Mouse (Mus musculus): ENCODE measurements around the gene Mdga2.

DNA sequence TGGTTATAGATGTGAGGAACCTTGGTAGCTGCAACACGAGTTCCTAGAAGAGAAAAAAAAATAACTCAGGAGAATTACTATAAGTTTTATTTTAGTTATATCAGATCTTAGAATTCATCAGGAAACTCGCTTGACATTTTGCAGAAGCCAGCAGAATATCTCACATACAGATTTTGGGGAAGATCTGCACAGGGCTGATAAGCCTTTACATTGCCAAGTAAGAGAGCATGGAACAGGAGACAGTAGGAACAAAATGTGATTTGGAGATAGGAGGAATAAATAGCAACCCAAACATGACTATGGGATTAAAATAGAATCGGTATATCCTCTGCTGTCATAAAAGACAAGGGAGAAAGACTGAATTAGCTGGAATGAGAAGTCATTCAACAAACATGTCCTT lies 602.4 kb downstream of the Mdga2 start:
- TF ChIP-seq GATA1 (IDR thresholded peaks at IDR 0.05; ENCODE audit: borderline replicate concordance, low read length) (no peak), FLI1 (IDR thresholded peaks at IDR 0.05; ENCODE audit: low read length) (no peak)

Measured in megakaryocyte, embryonic 14.5 days (primary cell).